Mouse (Mus musculus) heart, postnatal 0 days (tissue): ENCODE results near the gene Ncs1. TPM values are rescaled to one million over a fixed set of nuclear protein-coding genes. Genes with fewer than 3 reads are reported as not detected.

ENCODE experiments used
- ATAC-seq: fragments of 200-750 bp; cut with Nextera tagmentation; 2 replicates; pipeline ENCODE4 v1.8.0; 2017; ENCODE audit warnings: low read depth, moderate number of reproducible peaks, moderate library complexity; ENCODE audit not compliant: insufficient read depth
- DNase-seq: peaks from one replicate; pipeline ENCODE4 v3.0.0-alpha.2; 2016; ENCODE audit warnings: low spot score
- H3K27ac ChIP-seq: fragments of 300-500 bp; sonication (generic); 2 replicates; pipeline ENCODE4 v1.5.1; 2014; ENCODE audit warnings: low read depth, mild to moderate bottlenecking
- H3K27me3 ChIP-seq: fragments of 300-500 bp; sonication (generic); 2 replicates; pipeline ENCODE4 v1.6.1; 2014; ENCODE audit warnings: low read length, mixed read lengths; ENCODE audit not compliant: control insufficient read depth, insufficient read depth
- H3K36me3 ChIP-seq: fragments of 300-500 bp; sonication (generic); replicated peaks from 2 replicates; pipeline ENCODE4 v1.6.1; 2014; ENCODE audit warnings: low read length, mixed read lengths; ENCODE audit not compliant: control insufficient read depth, insufficient read depth
- H3K4me1 ChIP-seq: fragments of 300-500 bp; sonication (generic); 2 replicates; pipeline ENCODE4 v1.6.1; 2014; ENCODE audit warnings: antibody characterized with exemption; ENCODE audit not compliant: control insufficient read depth, insufficient read depth
- H3K4me2 ChIP-seq: fragments of 300-500 bp; sonication (generic); 2 replicates; pipeline ENCODE4 v1.6.1; 2014; ENCODE audit warnings: low read depth, mild to moderate bottlenecking, low read length, moderate library complexity
- H3K4me3 ChIP-seq: fragments of 300-500 bp; sonication (generic); 2 replicates; pipeline ENCODE4 v1.5.1; 2014; ENCODE audit warnings: low read depth, low read length
- H3K9ac ChIP-seq: fragments of 300-500 bp; sonication (generic); replicated peaks from 2 replicates; pipeline ENCODE4 v1.6.1; 2014; ENCODE audit warnings: low read depth, low read length, mixed read lengths
- H3K9me3 ChIP-seq: fragments of 300-500 bp; sonication (generic); replicated peaks from 2 replicates; pipeline ENCODE4 v1.6.1; 2016; ENCODE audit warnings: low read length; ENCODE audit not compliant: control insufficient read depth
- CTCF ChIP-seq: IDR thresholded peaks from 2 replicates; pipeline ENCODE4 v1.5.1; 2016; ENCODE audit warnings: antibody characterized with exemption, control low read depth, low read depth
- EP300 ChIP-seq: IDR thresholded peaks from 2 replicates; pipeline ENCODE4 v1.6.1; 2016; ENCODE audit warnings: antibody characterized with exemption, low read depth
- WGBS: fragments of 180-500 bp; shearing (Covaris S2); extraction: QIAGEN DNeasy Blood & Tissue Kit; methylation state at CpG from one replicate; pipeline ENCODE4 v1.1.7; 2014; 5-methylcytosine and 5-hydroxymethylcytosine counted together
- polyA plus RNA-seq: library from polyadenylated mRNA; unstranded; fragments of >200 nt; fragmentation: Nextera tagmentation; extraction: Ambion mirVana; gene quantifications from 2 replicates; pipeline ENCODE4 v1.2.1, GENCODE M21; 2015
- total RNA-seq: library from RNA; depleted of rRNA; stranded (reverse); fragments of >200 nt; gene quantifications from 2 replicates; pipeline ENCODE4 v1.2.3, GENCODE M21; 2014; ENCODE audit warnings: low replicate concordance

Ncs1 gene
- total and polyA plus RNA-seq, 2 experiments from 2014 or later, result 18.6 to 31.4 TPM

DNA sequence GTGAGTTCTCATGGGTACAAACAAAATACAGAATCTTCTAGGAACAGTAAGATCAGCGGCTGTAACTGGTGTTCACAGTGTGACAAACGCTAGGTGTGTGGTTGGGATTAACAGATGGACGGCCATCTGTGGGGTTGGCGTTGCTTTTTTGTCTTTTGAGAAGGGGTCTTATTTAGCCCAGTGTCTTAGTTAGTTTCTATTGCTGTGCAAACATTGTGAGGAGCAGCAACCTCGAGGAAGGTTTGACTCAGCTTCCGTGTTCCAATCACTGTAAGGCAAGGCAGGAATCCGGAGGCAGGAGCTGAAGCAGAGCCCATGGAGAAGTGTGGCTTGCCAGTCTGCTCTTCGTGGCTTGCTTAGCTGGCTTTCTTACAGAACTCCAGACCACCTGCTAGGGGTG, 35.5 kb downstream of the Ncs1 start:
- H3K9me3 ChIP-seq, result no peaks in the 10 kb centered on the region
- no peak overlapping the region for H3K4me3 ChIP-seq
- 82% methylated on average over 8 of the region's 8 CpGs for WGBS
- H3K4me2 ChIP-seq, result no peak overlapping the region
- DNase-seq (no peak), ATAC-seq (no peak)
- H3K4me1 ChIP-seq, result no peaks in the 10 kb centered on the region
- H3K9ac ChIP-seq, result no peak overlapping the region
- H3K36me3 ChIP-seq, result peaks cover 26% of the 10 kb centered on the region
- TF ChIP-seq EP300 (no peak), CTCF (no peak)
- no peak overlapping the region for H3K27ac ChIP-seq
- no peaks in the 10 kb centered on the region for H3K27me3 ChIP-seq

GRCm38 (mm10) chr2:31282266-31282665, 36.6 kb downstream of the Ncs1 start:
- TF ChIP-seq CTCF (peak; percentile 37), EP300 (no peak)
- peaks cover 35% of the 10 kb centered on the region for H3K36me3 ChIP-seq
- no peaks in the 10 kb centered on the region for H3K4me1 ChIP-seq
- 46% methylated on average over 7 of the region's 7 CpGs for WGBS
- H3K9me3 ChIP-seq, result no peaks in the 10 kb centered on the region
- no peak overlapping the region for H3K4me2 ChIP-seq
- ATAC-seq, result no peak
- H3K27ac ChIP-seq, result no peak overlapping the region
- H3K27me3 ChIP-seq, result no peaks in the 10 kb centered on the region
- no peak overlapping the region for H3K4me3 ChIP-seq
- H3K9ac ChIP-seq, result no peak overlapping the region
- no peak for DNase-seq

GRCm38 (mm10) chr2:31282880-31283279, 37.3 kb downstream of the Ncs1 start:
- Histone ChIP-seq H3K27ac (no peak overlapping the region), H3K9ac (no peak overlapping the region), H3K36me3 (peaks cover 41% of the 10 kb centered on the region), H3K9me3 (no peaks in the 10 kb centered on the region), H3K4me3 (no peak overlapping the region), H3K4me2 (no peak overlapping the region), H3K4me1 (no peaks in the 10 kb centered on the region), H3K27me3 (no peaks in the 10 kb centered on the region)
- no peak for TF ChIP-seq CTCF
- no peak for TF ChIP-seq EP300
- WGBS, result 93% methylated on average over 12 of the region's 12 CpGs
- ATAC-seq (no peak), DNase-seq (no peak)

- Histone ChIP-seq H3K36me3 (peaks cover 53% of the 10 kb centered on the region), H3K9ac (no peak overlapping the region), H3K9me3 (no peaks in the 10 kb centered on the region), H3K4me1 (no peaks in the 10 kb centered on the region), H3K27me3 (no peaks in the 10 kb centered on the region), H3K27ac (no peak overlapping the region), H3K4me3 (no peak overlapping the region), H3K4me2 (no peak overlapping the region)
- ATAC-seq (no peak), DNase-seq (no peak)
- 73% methylated on average over 5 of the region's 5 CpGs for WGBS
- TF ChIP-seq EP300, result no peak
- TF ChIP-seq CTCF, result no peak
Measured at GRCm38 (mm10) chr2:31284531-31284930, 38.9 kb downstream of the Ncs1 start.

GRCm38 (mm10) chr2:31291421-31291820, 45.8 kb downstream of the Ncs1 start:
- DNase-seq, result peak; percentile 30
- 7% methylated on average over 6 of the region's 6 CpGs for WGBS
- ATAC-seq, result no peak
- H3K9me3 ChIP-seq, result no peaks in the 10 kb centered on the region
- no peaks in the 10 kb centered on the region for H3K4me1 ChIP-seq
- H3K27ac ChIP-seq, result no peak overlapping the region
- no peak overlapping the region for H3K4me2 ChIP-seq
- H3K27me3 ChIP-seq, result no peaks in the 10 kb centered on the region
- TF ChIP-seq CTCF, result peak; percentile 100
- TF ChIP-seq EP300, result no peak
- no peak overlapping the region for H3K9ac ChIP-seq
- no peak overlapping the region for H3K4me3 ChIP-seq
- peaks cover 44% of the 10 kb centered on the region for H3K36me3 ChIP-seq

DNA sequence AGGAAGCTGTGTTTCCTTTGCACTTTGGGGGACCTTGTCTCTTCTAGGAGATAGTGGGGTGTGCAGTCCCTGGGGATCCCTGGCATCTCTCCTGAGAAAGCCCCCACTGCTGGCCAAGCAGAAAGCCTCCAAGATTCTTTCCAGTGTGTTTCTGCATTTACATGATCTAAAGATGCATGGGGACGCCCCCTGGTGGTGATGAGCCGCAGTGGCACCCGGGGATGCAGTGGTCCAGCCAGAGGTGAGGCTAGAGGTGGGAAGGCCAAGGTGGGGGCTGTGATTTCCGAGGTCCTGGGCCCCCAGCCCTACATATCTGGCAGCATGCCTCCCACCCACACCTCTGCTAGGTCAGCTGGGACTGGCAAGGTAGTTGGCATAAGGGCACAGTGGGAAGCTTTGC, 49.4 kb downstream of the Ncs1 start:
- Histone ChIP-seq H3K4me2 (no peak overlapping the region), H3K9ac (no peak overlapping the region), H3K9me3 (no peaks in the 10 kb centered on the region), H3K4me3 (no peak overlapping the region), H3K36me3 (peaks cover 16% of the 10 kb centered on the region; the same call in 1 of the 2 replicates), H3K27me3 (no peaks in the 10 kb centered on the region), H3K27ac (no peak overlapping the region), H3K4me1 (peaks cover 4% of the 10 kb centered on the region)
- DNase-seq (peak; percentile 34), ATAC-seq (no peak)
- WGBS, result 4% methylated on average over 4 of the region's 4 CpGs
- TF ChIP-seq EP300 (no peak), CTCF (peak; percentile 88)
